Mouse (Mus musculus) cortical plate, adult 2 months (tissue): Measurements from ENCODE around the gene Astn2. TPM values are rescaled to one million over a fixed set of nuclear protein-coding genes. Genes with fewer than 3 reads are reported as not detected.

ENCODE experiments used
- H3K27ac ChIP-seq: fragments of 200-500 bp; 2 replicates; pipeline ENCODE4 v1.5.1; 2012; ENCODE audit warnings: low read length, control low read depth, inconsistent platforms; ENCODE audit not compliant: insufficient read depth
- H3K4me1 ChIP-seq: fragments of 200-500 bp; 2 replicates; pipeline ENCODE4 v1.6.1; 2011; ENCODE audit warnings: low read length; ENCODE audit not compliant: control insufficient read depth, insufficient read depth
- H3K4me3 ChIP-seq: fragments of 200-500 bp; 2 replicates; pipeline ENCODE4 v1.5.1; 2011; ENCODE audit warnings: mild to moderate bottlenecking, low read length, control low read depth; ENCODE audit not compliant: insufficient read depth
- CTCF ChIP-seq: fragments of 200-500 bp; IDR thresholded peaks from 2 replicates; pipeline ENCODE4 v1.5.1; 2011; ENCODE audit warnings: mild to moderate bottlenecking, control low read depth, low read length; ENCODE audit not compliant: insufficient read depth; ENCODE audit errors: extremely low read depth
- POLR2A ChIP-seq: fragments of 200-500 bp; IDR thresholded peaks from 2 replicates; pipeline ENCODE4 v1.6.1; 2011; ENCODE audit warnings: mild to moderate bottlenecking, low read length, control low read depth; ENCODE audit not compliant: insufficient read depth; ENCODE audit errors: extremely low read depth
- polyA plus RNA-seq: library from polyadenylated mRNA; depleted of rRNA; stranded (reverse); fragments of >200 nt; gene quantifications from 2 replicates; pipeline ENCODE4 v1.2.3, GENCODE M21; 2012

Astn2 gene
- polyA plus RNA-seq, 1 experiment: 20.9 TPM

DNA sequence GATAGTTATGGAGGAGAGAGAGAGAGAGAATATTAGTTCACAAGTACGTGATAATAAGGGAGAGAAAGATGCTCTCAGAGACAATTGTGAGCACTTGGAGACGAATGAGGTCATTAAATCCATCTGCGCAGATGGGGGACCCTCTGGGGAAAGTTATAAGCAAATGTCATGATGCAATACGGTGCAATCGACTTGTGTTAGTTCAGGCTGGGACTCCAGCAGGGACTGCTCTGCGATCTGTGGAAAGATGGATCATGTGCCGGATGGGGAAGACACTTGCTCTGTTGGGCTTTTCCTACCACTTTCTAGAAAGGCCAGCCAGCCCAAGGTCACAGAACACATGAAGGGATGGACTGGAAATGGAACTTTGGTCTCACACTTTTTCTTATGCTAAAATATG lies 1053.9 kb downstream of the Astn2 start:
- no peak overlapping the region for H3K4me3 ChIP-seq
- H3K4me1 ChIP-seq: no peaks in the 10 kb centered on the region
- TF ChIP-seq POLR2A: no peak
- no peak overlapping the region for H3K27ac ChIP-seq

DNA sequence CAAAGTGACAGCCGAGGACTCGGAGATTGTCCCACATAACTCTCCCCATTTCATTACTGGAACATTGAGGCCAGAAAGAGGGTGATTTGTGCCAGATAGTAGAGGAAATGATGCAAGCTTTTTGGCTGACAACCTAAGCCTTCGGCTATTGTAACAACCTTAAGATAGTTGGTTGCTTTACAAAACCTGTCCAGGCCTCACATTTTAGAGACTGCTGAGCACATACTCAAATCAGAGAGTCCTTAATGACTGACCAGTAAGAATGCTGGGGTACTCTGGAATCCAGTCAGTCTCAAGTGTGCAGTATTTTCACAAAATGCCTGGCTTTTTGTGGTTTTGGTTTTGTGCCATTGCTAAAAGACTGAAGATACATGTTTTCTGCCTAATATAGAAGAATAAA lies 1062.6 kb downstream of the Astn2 start:
- H3K4me3 ChIP-seq: no peak overlapping the region
- no peaks in the 10 kb centered on the region for H3K4me1 ChIP-seq
- TF ChIP-seq POLR2A: no peak
- TF ChIP-seq CTCF: no peak
- no peak overlapping the region for H3K27ac ChIP-seq

DNA sequence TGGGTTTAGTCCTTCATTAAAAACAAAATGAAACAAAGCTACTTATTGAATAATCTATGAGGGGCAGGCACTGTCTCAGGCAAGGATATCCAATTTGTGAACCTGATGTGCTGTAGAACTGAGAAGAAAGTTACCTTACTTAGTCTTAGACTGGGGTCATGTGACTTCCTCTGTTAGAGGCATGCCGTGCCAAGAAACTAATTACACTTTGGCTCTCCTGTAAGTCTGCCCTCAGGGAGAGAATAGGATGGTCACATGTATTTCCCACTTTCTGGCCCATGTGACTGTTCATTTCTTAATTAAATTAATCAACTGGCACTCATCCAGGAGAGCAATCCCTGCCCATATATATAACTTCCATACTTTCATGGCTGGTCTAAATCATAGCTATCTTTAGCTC lies 1070.7 kb downstream of the Astn2 start:
- Histone ChIP-seq H3K4me1 (no peaks in the 10 kb centered on the region), H3K4me3 (no peak overlapping the region), H3K27ac (no peak overlapping the region)
- TF ChIP-seq CTCF (no peak), POLR2A (no peak)
